Mouse (Mus musculus): Measurements from ENCODE around the gene Twnk.
A peak's percentile ranks its signal among the peaks of the same experiment; 100 is the strongest.
"Not testable (repeated sequence)": the region's sequence is repeated elsewhere in the genome, so short reads cannot be mapped to it uniquely, and the experiment has no call there.

Twnk gene

GRCm38 (mm10) chr19:45026958-45027670, 21.7 kb downstream of the Twnk start:
- no peak for DNase-seq

GRCm38 (mm10) chr19:45027848-45028247, 22.4 kb downstream of the Twnk start:
- DNase-seq: no peak

DNA sequence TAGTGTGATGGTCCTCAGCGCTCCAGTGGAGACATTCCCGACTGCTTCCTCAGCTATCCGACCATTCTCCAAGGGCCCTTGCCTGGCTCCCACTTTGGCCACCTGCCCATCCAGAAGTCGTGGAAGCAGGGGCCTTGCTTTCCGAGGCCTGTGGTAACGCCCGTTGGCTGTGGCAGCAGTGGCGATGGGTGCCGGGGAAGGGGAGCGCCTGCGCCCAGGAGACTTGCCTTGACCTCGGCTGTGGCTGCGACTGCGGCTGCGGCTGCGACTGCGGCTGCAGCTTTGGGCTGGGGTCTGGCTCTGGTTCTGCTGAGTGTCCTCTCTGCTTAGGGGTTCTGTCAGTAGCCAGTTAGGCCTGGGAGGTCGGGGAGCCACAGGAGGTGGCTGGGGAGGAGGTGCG, 23.3 kb downstream of the Twnk start:
- no peak for DNase-seq

DNA sequence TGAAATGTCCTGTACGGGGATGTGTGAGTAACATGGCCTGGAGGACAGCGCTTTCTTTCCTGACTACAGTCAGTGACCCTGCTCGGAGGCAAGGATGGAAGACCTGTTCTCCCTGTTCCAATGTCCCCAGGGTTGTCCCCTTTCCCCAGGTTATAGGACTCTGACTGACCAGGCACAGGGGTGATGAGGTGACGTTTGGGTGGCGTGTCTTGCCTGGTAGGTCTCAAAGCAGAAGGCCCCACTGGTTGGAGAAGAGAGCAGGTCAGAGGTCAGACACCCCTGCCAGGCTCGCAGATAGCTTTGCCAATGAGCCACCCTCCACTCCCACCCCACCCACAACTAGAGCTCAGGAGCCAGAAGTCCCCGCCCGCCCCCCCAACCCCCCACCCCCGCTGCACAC, 24.1 kb downstream of the Twnk start:
- DNase-seq: no peak

- peak; percentile 82 to 84 for DNase-seq
Observed at GRCm38 (mm10) chr19:45030111-45030510, 24.6 kb downstream of the Twnk start.

GRCm38 (mm10) chr19:45030746-45031693, 25.6 kb downstream of the Twnk start:
- peak; percentile 80 to 81 for DNase-seq

DNA sequence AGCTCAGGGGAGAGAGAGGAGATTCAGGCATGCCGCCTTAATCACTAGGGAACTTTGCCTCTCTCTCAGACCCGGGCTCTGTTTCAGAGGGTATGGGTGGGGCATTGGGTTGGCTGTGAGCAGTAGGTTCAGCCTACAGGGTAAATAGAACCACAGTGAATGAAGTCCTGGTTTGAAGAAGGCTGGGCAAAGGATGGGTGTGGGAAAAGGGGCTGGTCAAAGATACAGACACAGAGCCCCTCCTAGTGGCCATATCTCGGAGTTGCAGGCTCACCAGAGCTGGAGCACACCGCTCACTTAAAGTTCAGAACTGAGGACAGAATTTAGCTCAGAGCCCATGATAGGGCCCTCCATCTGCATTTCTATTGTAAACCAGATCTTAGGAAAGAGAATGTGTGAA, 26.3 kb downstream of the Twnk start:
- peak; percentile 72 to 75 for DNase-seq

- DNase-seq: no peak
Observed at GRCm38 (mm10) chr19:45032570-45033332, 27.3 kb downstream of the Twnk start.

- DNase-seq: peak; percentile 67
Observed at GRCm38 (mm10) chr19:45036867-45037266, 31.4 kb downstream of the Twnk start.

GRCm38 (mm10) chr19:45038198-45038597, 32.7 kb downstream of the Twnk start:
- DNase-seq: not testable (repeated sequence)

DNA sequence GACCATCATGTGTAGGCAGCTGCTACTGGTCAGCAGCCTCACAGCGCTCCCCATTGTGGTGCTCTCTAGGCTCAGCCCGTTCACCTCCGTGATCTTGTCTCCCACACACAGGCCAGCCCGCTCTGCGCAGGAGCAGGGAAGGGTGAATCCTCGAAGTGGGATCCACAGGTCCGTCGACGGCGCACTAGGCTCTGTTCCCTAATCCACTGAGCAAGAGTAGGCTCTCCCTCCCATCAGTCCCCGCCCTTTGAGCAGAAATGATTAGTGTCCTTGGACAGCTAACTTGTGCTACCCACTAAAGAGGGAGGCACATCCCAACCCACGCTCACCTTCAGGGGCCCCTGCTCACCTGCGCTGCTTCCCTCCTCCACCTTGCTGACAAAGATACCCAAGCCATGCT, 34.8 kb downstream of the Twnk start:
- no peak for DNase-seq

DNA sequence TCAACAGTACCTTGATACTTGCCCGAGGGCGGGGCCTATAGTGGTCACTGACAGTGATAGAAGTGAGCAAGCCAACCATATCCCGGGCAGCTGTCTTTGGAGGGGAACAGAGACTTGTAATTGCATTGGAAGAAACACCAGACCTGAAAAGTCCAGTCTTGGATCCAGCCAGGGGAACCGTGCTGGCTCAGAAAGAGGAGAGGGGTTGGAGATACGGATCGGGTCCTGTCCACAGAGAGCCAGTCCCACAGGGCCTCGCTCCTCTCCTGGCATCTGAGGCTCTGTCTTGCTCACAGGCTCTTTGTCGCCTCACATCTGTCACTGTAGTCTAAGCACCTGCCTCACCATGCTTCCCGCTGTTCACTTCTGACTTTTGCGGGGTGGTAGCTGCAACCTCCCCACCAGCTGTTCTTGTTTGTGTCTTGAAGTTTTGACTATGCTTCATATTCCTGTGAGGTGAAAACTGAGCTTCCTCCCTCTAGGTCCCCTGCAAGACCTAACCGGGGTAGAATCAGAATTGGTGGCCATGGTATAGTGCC, 39.0 kb downstream of the Twnk start:
- no peak for DNase-seq

GRCm38 (mm10) chr19:45045236-45045635, 39.8 kb downstream of the Twnk start:
- DNase-seq: no peak

DNA sequence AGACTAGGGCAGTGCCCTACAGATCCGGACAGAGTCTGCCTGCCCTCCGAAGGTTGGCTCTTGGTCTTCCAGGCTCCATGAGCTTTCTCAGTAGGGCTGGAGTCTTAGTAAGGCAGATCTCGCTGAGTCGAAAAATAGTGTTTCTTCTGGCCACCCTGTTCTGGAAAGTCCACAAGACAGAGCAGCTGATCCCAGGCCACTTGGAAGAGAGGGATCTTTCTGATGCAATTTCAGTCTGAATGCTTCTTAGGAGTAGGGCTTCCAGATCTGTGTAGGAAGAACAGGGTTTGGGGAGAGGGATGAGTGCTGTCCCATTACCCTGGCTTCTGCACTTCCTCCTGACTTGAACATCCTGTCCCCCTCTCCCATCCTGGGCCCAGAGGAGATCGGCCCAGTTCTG, 40.2 kb downstream of the Twnk start, which contains the start of gene Pdzd7:
Gene Pdzd7, minus strand, starts transcription at position 67 of the 400 bp plus-strand sequence.
- DNase-seq: no peak

- DNase-seq: peak; percentile 68 to 69
Observed at GRCm38 (mm10) chr19:45046523-45047321, 41.3 kb downstream of the Twnk start.

DNA sequence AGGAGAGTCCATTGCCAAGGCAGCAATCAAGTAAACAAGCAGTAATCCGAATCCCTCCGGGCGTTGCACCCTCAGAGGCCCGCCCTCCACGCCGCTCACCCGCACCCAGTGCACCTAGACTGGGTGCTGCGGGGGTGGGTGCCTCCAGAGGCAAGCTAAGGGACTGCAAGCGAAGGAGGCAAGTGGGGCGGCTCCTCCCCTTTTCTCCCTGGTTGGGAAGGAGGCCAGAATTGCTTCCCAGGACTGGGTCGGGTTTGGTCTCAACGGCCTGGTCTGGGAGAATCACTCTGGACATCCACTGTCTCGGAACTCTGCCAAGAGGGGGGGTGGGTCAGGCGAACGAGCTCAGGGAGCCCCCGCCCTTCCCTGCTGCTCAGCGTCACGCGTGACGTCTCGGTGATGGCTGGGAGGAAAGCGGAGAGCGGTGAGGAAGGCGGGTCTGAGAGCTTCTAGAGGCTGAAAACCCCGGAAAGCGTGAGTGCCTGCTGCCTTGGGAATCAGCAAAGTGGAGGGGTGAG, 42.0 kb downstream of the Twnk start, which contains the start of gene Sfxn3:
Gene Sfxn3, plus strand, starts transcription at position 87 of the 518 bp plus-strand sequence.
- DNase-seq: peak; percentile 86

DNA sequence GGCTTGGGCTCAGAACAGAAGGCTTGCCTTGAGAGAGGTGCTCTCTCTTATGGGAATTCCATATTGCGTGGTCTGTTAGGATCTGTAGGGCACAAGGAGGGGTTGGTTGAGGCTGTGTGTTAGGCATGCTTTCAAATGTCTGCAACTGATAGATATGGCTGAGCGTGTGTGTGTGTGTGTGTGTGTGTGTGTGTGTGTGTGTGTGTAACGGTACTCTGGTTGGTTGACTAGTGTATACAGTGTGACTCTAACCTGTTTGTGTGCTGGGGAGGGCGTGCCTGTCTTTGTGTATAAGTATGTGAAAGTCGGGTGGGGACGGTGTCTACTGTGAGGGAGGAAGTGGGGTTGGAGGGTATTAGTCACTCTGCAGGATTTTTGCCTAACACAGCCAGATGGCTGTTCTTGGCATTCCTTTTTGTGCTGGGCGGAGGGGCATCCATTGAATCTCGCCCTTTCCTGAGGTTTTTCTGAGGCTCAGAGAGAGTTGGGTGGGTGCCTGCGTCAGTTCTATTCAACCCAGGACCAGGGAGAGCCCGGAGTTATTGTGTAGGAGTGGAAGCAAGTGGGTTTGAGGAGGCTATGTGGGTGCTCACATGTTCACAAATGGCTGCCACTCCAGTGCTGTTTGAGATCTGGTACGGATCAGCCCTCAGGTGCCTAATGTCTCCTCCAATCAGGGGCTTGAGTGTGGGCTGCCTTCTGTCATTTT, 42.6 kb downstream of the Twnk start:
- DNase-seq: peak; percentile 68 to 72

DNA sequence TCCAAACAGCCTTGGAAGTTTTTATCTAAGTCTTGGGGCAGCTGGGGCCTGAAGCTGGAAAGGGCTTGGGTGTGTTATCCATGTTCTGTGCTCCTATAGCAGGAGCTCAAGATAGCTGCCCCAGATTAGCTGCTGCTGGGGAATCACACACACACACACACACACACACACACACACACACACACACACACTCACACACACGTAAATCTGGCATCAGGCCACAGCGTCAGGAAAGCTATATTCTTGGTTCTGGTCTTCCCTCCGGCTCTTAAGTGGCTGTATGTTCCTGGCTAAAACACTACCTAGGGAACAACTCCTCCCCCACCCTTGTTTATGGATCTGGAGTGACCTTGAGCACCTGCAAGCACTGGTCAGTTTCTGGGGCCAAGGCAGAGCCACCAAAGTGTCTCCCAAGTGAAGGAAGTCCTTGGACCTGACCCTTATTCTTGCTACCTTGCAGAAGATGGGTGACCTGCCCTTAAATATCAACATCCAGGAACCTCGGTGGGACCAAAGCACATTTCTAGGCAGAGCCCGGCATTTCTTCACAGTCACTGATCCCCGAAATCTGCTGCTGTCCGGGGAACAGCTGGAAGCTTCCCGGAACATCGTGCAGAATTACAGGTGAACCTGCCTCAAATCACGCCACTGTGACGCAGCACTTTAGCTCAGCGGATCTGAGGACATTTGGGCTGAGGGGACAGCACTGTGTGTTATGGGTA, 43.3 kb downstream of the Twnk start:
- no peak for DNase-seq

- no peak for DNase-seq
Observed at GRCm38 (mm10) chr19:45049523-45049922, 44.1 kb downstream of the Twnk start.

DNA sequence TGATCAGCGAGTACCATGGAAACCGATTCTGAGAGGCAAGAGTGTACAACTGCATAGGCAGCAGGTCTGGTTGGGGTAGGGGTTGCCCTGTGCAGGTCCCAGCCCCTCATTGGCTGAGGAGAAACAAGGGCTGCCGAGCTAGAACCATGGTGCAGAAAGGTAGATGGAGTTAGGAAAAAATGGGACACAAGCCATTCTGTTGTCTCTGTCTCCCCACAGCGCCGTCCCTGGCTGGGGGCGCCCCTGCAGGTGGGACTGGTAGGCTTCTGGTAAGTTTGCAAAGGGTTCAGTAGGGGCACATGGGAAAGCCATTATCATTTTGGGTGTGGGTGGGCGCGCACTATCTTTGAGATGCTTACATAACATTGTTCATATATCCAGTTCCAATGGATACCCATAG, 48.0 kb downstream of the Twnk start:
- DNase-seq: no peak
